Mouse (Mus musculus): Measurements from ENCODE around the gene Vmn1r23.
"Not testable (repeated sequence)": the region's sequence is repeated elsewhere in the genome, so short reads cannot be mapped to it uniquely, and the experiment has no call there.

Gene Vmn1r23

GRCm38 (mm10) chr6:57926738-57927137 lies at the start of gene Vmn1r23:
TSS of gene Vmn1r23 (minus strand) at chr6:57926838.
- no peak for DNase-seq (ENCODE audit: extremely low spot score)

GRCm38 (mm10) chr6:57961403-57961802 lies 34.8 kb upstream of the Vmn1r23 start, which contains the start of gene Vmn1r24:
TSS of gene Vmn1r24 (minus strand) at chr6:57961503.
- DNase-seq (ENCODE audit: extremely low spot score), result not testable (repeated sequence)

GRCm38 (mm10) chr6:57907928-57908327 lies 18.7 kb downstream of the Vmn1r23 start, which contains the start of gene Vmn1r22:
TSS of gene Vmn1r22 (minus strand) at chr6:57908028.
- no peak for DNase-seq (ENCODE audit: extremely low spot score)
